Mouse (Mus musculus): ENCODE results near the gene Gm45753. TPM values are rescaled to one million over a fixed set of nuclear protein-coding genes. Genes with fewer than 3 reads are reported as not detected.
A peak's percentile ranks its signal among the peaks of the same experiment; 100 is the strongest.
"Not testable (repeated sequence)": the region's sequence is repeated elsewhere in the genome, so short reads cannot be mapped to it uniquely, and the experiment has no call there.

The Gm45753 gene
- 0.11 TPM in 1 of 2 replicates, not detected in the other for polyA plus RNA-seq (2015; fragmentation: Nextera tagmentation; extraction: Ambion mirVana)

DNA sequence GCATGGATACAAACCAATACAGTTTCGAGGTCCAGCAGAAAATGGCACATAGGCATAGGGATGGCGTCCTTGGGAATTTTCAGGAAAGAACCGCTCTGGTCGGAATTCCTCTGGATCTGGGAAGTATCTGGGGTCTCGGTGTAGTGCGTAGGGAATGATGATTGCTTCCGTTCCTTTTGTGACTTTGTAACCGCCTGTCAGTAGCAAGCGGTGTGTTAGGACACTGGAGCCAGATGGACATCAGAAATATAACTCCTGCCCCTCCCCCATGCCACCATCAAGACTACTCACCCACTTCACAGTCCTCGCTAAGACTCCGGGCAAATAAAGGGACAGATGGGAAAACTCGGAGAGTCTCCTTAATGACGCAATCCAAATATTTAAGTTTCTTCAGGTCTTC lies at the start of gene Gm45753:
Gene Gm45753 (minus strand): TSS at position 101 of the 400 bp plus-strand sequence.
- no peak within 1 kb of the TSS for H3K4me2 ChIP-seq

DNA sequence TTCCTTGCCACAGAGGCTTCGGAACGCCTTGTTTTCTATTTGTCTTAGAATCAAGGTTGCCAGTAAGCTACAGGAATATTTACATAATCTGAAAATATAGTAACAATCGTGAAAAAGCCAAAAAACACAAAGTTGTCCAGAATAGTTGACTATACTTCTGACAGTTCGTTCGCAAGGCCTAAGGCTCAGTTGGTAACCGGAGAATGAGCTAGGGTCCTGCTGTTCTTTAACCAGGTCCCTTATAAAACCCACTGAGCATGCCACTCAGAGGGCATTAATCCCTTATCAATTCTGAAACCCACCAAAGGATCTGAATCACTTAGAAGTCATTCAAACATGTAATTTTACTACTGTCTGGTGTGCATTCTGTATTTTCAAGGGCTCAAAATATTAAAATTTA lies 47.5 kb upstream of the Gm45753 start:
- WGBS: 87% methylated on average over 6 of the region's 6 CpGs
- no peaks in the 10 kb centered on the region for H3K27me3 ChIP-seq (replicated peaks)
- ATAC-seq (ENCODE audit: low FRiP score): no peak
- H3K9me3 ChIP-seq (replicated peaks): no peaks in the 10 kb centered on the region
- no peak overlapping the region for H3K9ac ChIP-seq (replicated peaks)
- H3K4me2 ChIP-seq: no peak overlapping the region
- H3K4me3 ChIP-seq (replicated peaks): no peak overlapping the region
- H3K4me1 ChIP-seq: peaks cover 12% of the 10 kb centered on the region
- H3K36me3 ChIP-seq: 0 out of 2 replicates have a peak, but pooled peaks cover 6% of the 10 kb centered on the region
- no peak overlapping the region for H3K27ac ChIP-seq (replicated peaks)

More for the DNA sequence above, at the start of gene Gm45753:
- 92% methylated on average over 13 of the region's 13 CpGs for WGBS
- H3K27ac ChIP-seq (replicated peaks): no peak within 1 kb of the TSS
- H3K9me3 ChIP-seq (replicated peaks): no peaks in the 10 kb centered on the region
- H3K4me3 ChIP-seq (replicated peaks): no peak within 1 kb of the TSS
- no peak within 1 kb of the TSS for H3K9ac ChIP-seq (replicated peaks)
- no peak for ATAC-seq (ENCODE audit: low FRiP score)
- no peaks in the 10 kb centered on the region for H3K4me1 ChIP-seq
- no peaks in the 10 kb centered on the region for H3K36me3 ChIP-seq
- no peaks in the 10 kb centered on the region for H3K27me3 ChIP-seq (replicated peaks)

GRCm38 (mm10) chr8:45345031-45345430 lies 36.8 kb upstream of the Gm45753 start:
- Histone ChIP-seq H3K9ac (replicated peaks) (no peak overlapping the region), H3K4me1 (no peaks in the 10 kb centered on the region), H3K36me3 (peaks cover 21% of the 10 kb centered on the region), H3K9me3 (replicated peaks) (no peaks in the 10 kb centered on the region), H3K4me3 (replicated peaks) (no peak overlapping the region), H3K4me2 (no peak overlapping the region), H3K27ac (replicated peaks) (no peak overlapping the region), H3K27me3 (replicated peaks) (no peaks in the 10 kb centered on the region)
- no peak for ATAC-seq (ENCODE audit: low FRiP score)
- 20% methylated on average over 6 of the region's 6 CpGs for WGBS

DNA sequence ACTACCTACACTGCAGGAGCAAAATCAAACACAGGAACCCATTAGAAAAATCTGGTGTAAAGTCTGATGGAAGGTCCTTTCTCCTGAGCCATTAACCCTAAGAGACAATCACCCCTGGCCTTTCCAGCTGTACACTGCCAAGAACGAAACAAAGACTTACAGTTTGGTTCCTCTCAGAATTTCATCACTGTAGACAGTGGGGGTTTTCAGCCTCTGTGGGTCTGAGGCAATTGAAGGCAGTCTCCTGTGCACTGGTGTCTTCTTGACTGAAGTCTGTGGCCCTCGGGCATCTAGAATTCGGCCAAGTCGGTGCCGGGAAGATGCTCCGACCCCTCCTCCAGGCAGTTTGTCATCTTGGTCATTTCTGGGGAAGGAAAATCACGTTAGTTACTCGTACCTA lies 36.0 kb upstream of the Gm45753 start:
- H3K4me3 ChIP-seq (replicated peaks): no peak overlapping the region
- H3K4me2 ChIP-seq: no peak overlapping the region
- H3K9me3 ChIP-seq (replicated peaks): no peaks in the 10 kb centered on the region
- no peaks in the 10 kb centered on the region for H3K27me3 ChIP-seq (replicated peaks)
- peaks cover 21% of the 10 kb centered on the region for H3K36me3 ChIP-seq
- WGBS: 86% methylated on average over 8 of the region's 8 CpGs
- ATAC-seq (ENCODE audit: low FRiP score): no peak
- no peak overlapping the region for H3K9ac ChIP-seq (replicated peaks)
- H3K4me1 ChIP-seq: no peaks in the 10 kb centered on the region
- no peak overlapping the region for H3K27ac ChIP-seq (replicated peaks)

GRCm38 (mm10) chr8:45341630-45342628 lies 33.7 kb upstream of the Gm45753 start:
- no peak overlapping the region for H3K9ac ChIP-seq (replicated peaks)
- H3K4me1 ChIP-seq: no peaks in the 10 kb centered on the region
- ATAC-seq (ENCODE audit: low FRiP score): no peak
- H3K27ac ChIP-seq (replicated peaks): no peak overlapping the region
- WGBS: 77% methylated on average over 12 of the region's 12 CpGs
- H3K4me2 ChIP-seq: no peak overlapping the region
- H3K27me3 ChIP-seq (replicated peaks): no peaks in the 10 kb centered on the region
- no peak overlapping the region for H3K4me3 ChIP-seq (replicated peaks)
- peaks cover 19% of the 10 kb centered on the region for H3K36me3 ChIP-seq
- H3K9me3 ChIP-seq (replicated peaks): no peaks in the 10 kb centered on the region

- H3K9ac ChIP-seq (replicated peaks): peak overlapping the region; percentile 54
- H3K9me3 ChIP-seq (replicated peaks): no peaks in the 10 kb centered on the region
- H3K27ac ChIP-seq (replicated peaks): no peak overlapping the region
- H3K4me2 ChIP-seq: peak overlapping the region; percentile 97
- no peaks in the 10 kb centered on the region for H3K36me3 ChIP-seq
- H3K4me1 ChIP-seq: peaks cover 12% of the 10 kb centered on the region
- ATAC-seq (ENCODE audit: low FRiP score): peak; percentile 32; the same call in 1 of the 2 replicates
- H3K4me3 ChIP-seq (replicated peaks): peak overlapping the region; percentile 52
- peaks cover 14% of the 10 kb centered on the region for H3K27me3 ChIP-seq (replicated peaks)
- 3% methylated on average over 8 of the region's 8 CpGs for WGBS
Observed at GRCm38 (mm10) chr8:45333493-45333892, 25.2 kb upstream of the Gm45753 start.

DNA sequence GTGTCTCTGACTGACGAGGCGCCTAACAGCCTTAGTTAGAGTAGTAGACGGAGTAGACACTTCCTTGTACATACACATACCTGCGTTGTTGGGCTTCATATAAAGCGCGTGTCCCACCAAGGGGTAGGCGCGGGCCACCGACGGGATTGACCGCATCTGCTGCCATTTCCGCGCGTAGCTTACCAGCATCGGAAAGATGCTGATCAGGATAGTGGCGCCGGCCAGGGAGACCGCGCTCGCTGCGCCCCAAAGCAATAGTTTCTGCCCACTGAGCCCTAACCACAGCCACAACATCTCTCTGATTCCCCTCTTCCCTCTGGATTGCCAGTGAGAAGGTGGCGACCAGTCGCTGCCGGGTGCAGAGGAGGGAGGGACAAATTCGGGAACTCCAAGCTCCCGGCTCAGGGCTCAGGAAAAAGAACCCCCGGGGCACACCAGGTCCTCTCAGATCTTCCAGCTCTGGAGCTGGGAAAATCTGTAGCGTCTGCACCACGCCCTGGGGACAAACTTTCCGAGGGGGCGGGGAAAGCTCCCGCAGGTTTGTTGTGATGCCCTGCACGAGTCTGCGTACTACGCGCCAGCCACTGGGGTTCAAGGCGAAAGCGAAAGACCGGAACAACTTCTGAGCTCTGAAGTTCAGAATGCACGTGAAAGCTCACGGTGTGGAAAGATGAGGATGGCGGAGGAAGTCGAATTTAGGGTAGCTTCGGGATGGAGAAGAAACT lies 24.6 kb upstream of the Gm45753 start, which contains the start of gene Cyp4v3:
Gene Cyp4v3 (minus strand): TSS at position 532 of the 725 bp plus-strand sequence.
- Histone ChIP-seq H3K4me1 (peaks cover 12% of the 10 kb centered on the region), H3K4me3 (replicated peaks) (peak within 1 kb of the TSS; percentile 52), H3K4me2 (peak within 1 kb of the TSS; percentile 97), H3K9ac (replicated peaks) (peak within 1 kb of the TSS; percentile 54), H3K36me3 (no peaks in the 10 kb centered on the region), H3K9me3 (replicated peaks) (no peaks in the 10 kb centered on the region), H3K27ac (replicated peaks) (no peak within 1 kb of the TSS), H3K27me3 (replicated peaks) (peaks cover 14% of the 10 kb centered on the region)
- peak; percentile 74 for ATAC-seq (ENCODE audit: low FRiP score)
- under 1% methylated on average over 44 of the region's 44 CpGs for WGBS

DNA sequence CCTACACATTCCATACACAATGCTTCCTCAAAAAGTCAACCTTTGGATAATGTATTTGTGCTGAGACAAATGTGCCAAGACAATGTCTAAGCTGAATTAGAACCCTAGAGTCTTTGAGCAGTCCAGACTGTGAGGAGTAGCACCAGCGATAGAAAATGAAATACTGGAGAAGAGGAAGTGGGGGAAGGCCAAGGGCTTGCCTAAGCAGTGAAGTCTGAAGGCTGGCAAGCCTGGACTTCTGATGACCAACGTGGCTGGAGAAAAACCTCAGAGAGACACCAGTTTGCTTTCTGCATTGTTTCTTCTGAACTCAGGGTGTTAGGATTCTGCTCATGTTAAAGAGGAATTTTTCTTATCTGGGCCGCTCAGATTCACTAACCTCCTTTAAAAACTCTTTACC lies 22.6 kb upstream of the Gm45753 start:
- Histone ChIP-seq H3K27ac (replicated peaks) (no peak overlapping the region), H3K9ac (replicated peaks) (no peak overlapping the region), H3K4me1 (peaks cover 12% of the 10 kb centered on the region), H3K27me3 (replicated peaks) (peaks cover 14% of the 10 kb centered on the region), H3K36me3 (no peaks in the 10 kb centered on the region), H3K9me3 (replicated peaks) (no peaks in the 10 kb centered on the region), H3K4me2 (no peak overlapping the region), H3K4me3 (replicated peaks) (no peak overlapping the region)
- ATAC-seq (ENCODE audit: low FRiP score): no peak
- 78% methylated on average over 3 of the region's 3 CpGs for WGBS

GRCm38 (mm10) chr8:45329206-45329980 lies 21.1 kb upstream of the Gm45753 start:
- Histone ChIP-seq H3K4me3 (replicated peaks) (no peak overlapping the region), H3K4me2 (no peak overlapping the region), H3K4me1 (peaks cover 12% of the 10 kb centered on the region), H3K27ac (replicated peaks) (no peak overlapping the region), H3K36me3 (no peaks in the 10 kb centered on the region), H3K27me3 (replicated peaks) (peaks cover 14% of the 10 kb centered on the region), H3K9me3 (replicated peaks) (no peaks in the 10 kb centered on the region), H3K9ac (replicated peaks) (no peak overlapping the region)
- WGBS: 97% methylated on average over 6 of the region's 6 CpGs
- ATAC-seq (ENCODE audit: low FRiP score): no peak

GRCm38 (mm10) chr8:45327076-45327475 lies 18.8 kb upstream of the Gm45753 start:
- H3K4me1 ChIP-seq; H3K27ac ChIP-seq (replicated peaks); ATAC-seq (ENCODE audit: low FRiP score); H3K9me3 ChIP-seq (replicated peaks); H3K9ac ChIP-seq (replicated peaks); H3K36me3 ChIP-seq; H3K4me3 ChIP-seq (replicated peaks); H3K4me2 ChIP-seq; H3K27me3 ChIP-seq (replicated peaks): not testable (repeated sequence)

- no peaks in the 10 kb centered on the region for H3K9me3 ChIP-seq (replicated peaks)
- H3K4me2 ChIP-seq: no peak overlapping the region
- H3K27ac ChIP-seq (replicated peaks): no peak overlapping the region
- no peak overlapping the region for H3K9ac ChIP-seq (replicated peaks)
- H3K4me3 ChIP-seq (replicated peaks): no peak overlapping the region
- 86% methylated on average over 4 of the region's 4 CpGs for WGBS
- ATAC-seq (ENCODE audit: low FRiP score): no peak
- H3K27me3 ChIP-seq (replicated peaks): no peaks in the 10 kb centered on the region
- H3K4me1 ChIP-seq: no peaks in the 10 kb centered on the region
- no peaks in the 10 kb centered on the region for H3K36me3 ChIP-seq
Observed at GRCm38 (mm10) chr8:45324151-45324550, 15.9 kb upstream of the Gm45753 start.

All from neural tube, embryonic 15.5 days (tissue).